Mouse (Mus musculus) CH12.LX (cell line): ENCODE data around the gene Clrn2. TPM values are rescaled to one million over a fixed set of nuclear protein-coding genes. Genes with fewer than 3 reads are reported as not detected.

ENCODE experiments used
- DNase-seq: peaks from one replicate; pipeline ENCODE4 v3.0.0-alpha.2; 2013; ENCODE audit errors: extremely low read depth
- H3K27ac ChIP-seq: 2 replicates; pipeline ENCODE4 v1.5.1; 2012; ENCODE audit warnings: low read depth, mild to moderate bottlenecking, control low read depth, moderate library complexity; ENCODE audit not compliant: insufficient read depth
- H3K27me3 ChIP-seq: replicated peaks from 2 replicates; pipeline ENCODE3; 2012; ENCODE audit warnings: inconsistent platforms
- H3K36me3 ChIP-seq, 2 experiments: replicated peaks in 1 of 2; 2 replicates each; pipeline versions ENCODE3 to v1.6.1; 2012; ENCODE audit warnings: inconsistent platforms in 1 of 2, low read length in 1 of 2, mild to moderate bottlenecking in 1 of 2, mixed read lengths in 1 of 2, moderate library complexity in 1 of 2; ENCODE audit not compliant: control insufficient read depth in 1 of 2, insufficient read depth in 1 of 2
- H3K4me1 ChIP-seq, 2 experiments: 2 replicates each; pipeline ENCODE4 v1.6.1; 2012; ENCODE audit warnings: inconsistent platforms in 1 of 2, moderate library complexity in 1 of 2; ENCODE audit not compliant: insufficient read depth in 2 of 2, control insufficient read depth in 1 of 2
- H3K4me2 ChIP-seq: 2 replicates; pipeline ENCODE4 v1.6.1; 2012; ENCODE audit warnings: low read depth, mild to moderate bottlenecking, control low read depth; ENCODE audit not compliant: poor library complexity, insufficient read depth, severe bottlenecking
- H3K4me3 ChIP-seq, 3 experiments: fragments of 150-350 bp in 1 of 3; sonication (generic) in 1 of 3; replicated peaks in 1 of 3; 2 replicates each; pipeline versions ENCODE3 to v1.5.1; 2011 to 2012; ENCODE audit warnings: low read depth in 2 of 3, low read length in 2 of 3, mild to moderate bottlenecking in 2 of 3, moderate library complexity in 2 of 3, control low read depth in 1 of 3, improper control_type of control experiment in 1 of 3, inconsistent platforms in 1 of 3, mixed read lengths in 1 of 3; ENCODE audit not compliant: poor library complexity in 1 of 3
- H3K79me2 ChIP-seq: replicated peaks from 2 replicates; pipeline ENCODE4 v1.6.1; 2012; ENCODE audit warnings: mild to moderate bottlenecking, moderate library complexity; ENCODE audit not compliant: control insufficient read depth, poor library complexity, insufficient read depth, severe bottlenecking; ENCODE audit errors: extremely low read depth
- H3K9ac ChIP-seq: 2 replicates; pipeline ENCODE4 v1.6.1; 2012; ENCODE audit warnings: low read depth, mild to moderate bottlenecking, control low read depth, moderate library complexity; ENCODE audit not compliant: insufficient read depth
- H3K9me3 ChIP-seq: replicated peaks from 2 replicates; pipeline ENCODE3; 2012; ENCODE audit warnings: low read length, inconsistent platforms, mixed read lengths
- BHLHE40 ChIP-seq: IDR thresholded peaks from 2 replicates; pipeline ENCODE4 v1.6.1; 2011; ENCODE audit warnings: mild to moderate bottlenecking, low read depth, low read length, improper control_type of control experiment
- CHD1 ChIP-seq: IDR thresholded peaks from 2 replicates; pipeline ENCODE4 v1.6.1; 2012; ENCODE audit warnings: low read depth, low read length, improper control_type of control experiment, inconsistent platforms
- CHD2 ChIP-seq: IDR thresholded peaks from 2 replicates; pipeline ENCODE4 v1.6.1; 2011; ENCODE audit warnings: low read length, improper control_type of control experiment
- CTCF ChIP-seq, 2 experiments: IDR thresholded peaks in 1 of 2; conservative IDR thresholded peaks in 1 of 2; 2 replicates each; pipeline ENCODE4 v1.5.1; 2011 to 2012; ENCODE audit warnings: low read depth in 2 of 2, low read length in 2 of 2, improper control_type of control experiment in 1 of 2, inconsistent platforms in 1 of 2, mild to moderate bottlenecking in 1 of 2, moderate library complexity in 1 of 2
- ELF1 ChIP-seq: IDR thresholded peaks from 2 replicates; pipeline ENCODE4 v1.6.1; 2014; ENCODE audit warnings: low read depth, mild to moderate bottlenecking, inconsistent platforms, low read length, improper control_type of control experiment
- EP300 ChIP-seq: IDR thresholded peaks from 2 replicates; pipeline ENCODE4 v1.6.1; 2011; ENCODE audit warnings: low read length, improper control_type of control experiment
- ETS1 ChIP-seq: conservative IDR thresholded peaks from 2 replicates; pipeline ENCODE4 v1.6.1; 2012; ENCODE audit warnings: low read depth, mild to moderate bottlenecking, inconsistent platforms, low read length, improper control_type of control experiment, moderate library complexity
- GABPA ChIP-seq: IDR thresholded peaks from 2 replicates; pipeline ENCODE4 v1.6.1; 2012; ENCODE audit warnings: low read depth, low read length, improper control_type of control experiment, inconsistent platforms; ENCODE audit not compliant: insufficient replicate concordance
- HCFC1 ChIP-seq: IDR thresholded peaks from 2 replicates; pipeline ENCODE4 v1.6.1; 2012; ENCODE audit warnings: low read depth, mild to moderate bottlenecking, inconsistent platforms, low read length, improper control_type of control experiment
- IRF4 ChIP-seq: IDR thresholded peaks from 2 replicates; pipeline ENCODE4 v1.6.1; 2014; ENCODE audit warnings: low read depth, mild to moderate bottlenecking, inconsistent platforms, low read length, improper control_type of control experiment
- JUN ChIP-seq: IDR thresholded peaks from 2 replicates; pipeline ENCODE4 v1.6.1; 2011; ENCODE audit warnings: low read depth, mild to moderate bottlenecking, low read length, improper control_type of control experiment, moderate library complexity; ENCODE audit not compliant: insufficient read depth
- JUND ChIP-seq: conservative IDR thresholded peaks from 2 replicates; pipeline ENCODE4 v1.6.1; 2011; ENCODE audit warnings: low read depth, low read length, improper control_type of control experiment
- KAT2A ChIP-seq: IDR thresholded peaks from 2 replicates; pipeline ENCODE4 v1.6.1; 2012; ENCODE audit warnings: low read length, improper control_type of control experiment, inconsistent platforms; ENCODE audit not compliant: insufficient replicate concordance
- MAFK ChIP-seq: IDR thresholded peaks from 2 replicates; pipeline ENCODE4 v1.6.1; 2011; ENCODE audit warnings: low read length, improper control_type of control experiment; ENCODE audit not compliant: insufficient replicate concordance
- MAX ChIP-seq: IDR thresholded peaks from 2 replicates; pipeline ENCODE4 v1.6.1; 2011; ENCODE audit warnings: low read length, improper control_type of control experiment
- MAZ ChIP-seq: IDR thresholded peaks from 2 replicates; pipeline ENCODE4 v1.6.1; 2012; ENCODE audit warnings: low read depth, mild to moderate bottlenecking, inconsistent platforms, low read length, improper control_type of control experiment, moderate library complexity
- MEF2A ChIP-seq: IDR thresholded peaks from 2 replicates; pipeline ENCODE4 v1.6.1; 2014; ENCODE audit warnings: low read depth, mild to moderate bottlenecking, inconsistent platforms, low read length, improper control_type of control experiment, borderline replicate concordance
- MXI1 ChIP-seq: IDR thresholded peaks from 2 replicates; pipeline ENCODE4 v1.6.1; 2011; ENCODE audit warnings: mild to moderate bottlenecking, low read depth, low read length, improper control_type of control experiment
- MYC ChIP-seq: IDR thresholded peaks from 2 replicates; pipeline ENCODE4 v1.6.1; 2011; ENCODE audit warnings: low read depth, mild to moderate bottlenecking, improper control_type of control experiment, low read length
- NELFE ChIP-seq: IDR thresholded peaks from 2 replicates; pipeline ENCODE4 v1.6.1; 2011; ENCODE audit warnings: low read depth, low read length, improper control_type of control experiment
- NRF1 ChIP-seq: IDR thresholded peaks from 2 replicates; pipeline ENCODE4 v1.6.1; 2014; ENCODE audit warnings: low read depth, mild to moderate bottlenecking, inconsistent platforms, low read length, improper control_type of control experiment, moderate library complexity
- POLR2A ChIP-seq: IDR thresholded peaks from 2 replicates; pipeline ENCODE4 v1.6.1; 2011; ENCODE audit warnings: low read depth, mild to moderate bottlenecking, improper control_type of control experiment, low read length
- POLR2AphosphoS2 ChIP-seq: IDR thresholded peaks from 2 replicates; pipeline ENCODE4 v1.6.1; 2011; ENCODE audit warnings: low read depth, low read length, improper control_type of control experiment
- RAD21 ChIP-seq: IDR thresholded peaks from 2 replicates; pipeline ENCODE4 v1.6.1; 2011; ENCODE audit warnings: low read depth, mild to moderate bottlenecking, low read length, improper control_type of control experiment, moderate library complexity
- RCOR1 ChIP-seq: conservative IDR thresholded peaks from 2 replicates; pipeline ENCODE4 v1.6.1; 2012; ENCODE audit warnings: low read depth, mild to moderate bottlenecking, inconsistent platforms, low read length, improper control_type of control experiment
- SIN3A ChIP-seq: IDR thresholded peaks from 2 replicates; pipeline ENCODE4 v1.6.1; 2012; ENCODE audit warnings: low read length, improper control_type of control experiment, inconsistent platforms
- SMC3 ChIP-seq: IDR thresholded peaks from 2 replicates; pipeline ENCODE4 v1.6.1; 2011; ENCODE audit warnings: low read depth, low read length, improper control_type of control experiment
- TBP ChIP-seq: conservative IDR thresholded peaks from 2 replicates; pipeline ENCODE4 v1.6.1; 2011; ENCODE audit warnings: low read depth, low read length, improper control_type of control experiment
- TCF12 ChIP-seq: IDR thresholded peaks from 2 replicates; pipeline ENCODE4 v1.6.1; 2014; ENCODE audit warnings: low read depth, mild to moderate bottlenecking, inconsistent platforms, low read length, improper control_type of control experiment
- UBTF ChIP-seq: IDR thresholded peaks from 2 replicates; pipeline ENCODE4 v1.6.1; 2012; ENCODE audit warnings: low read depth, mild to moderate bottlenecking, inconsistent platforms, low read length, improper control_type of control experiment, moderate library complexity
- USF1 ChIP-seq: IDR thresholded peaks from 2 replicates; pipeline ENCODE4 v1.6.1; 2014; ENCODE audit warnings: low read depth, mild to moderate bottlenecking, inconsistent platforms, low read length, improper control_type of control experiment
- USF2 ChIP-seq: conservative IDR thresholded peaks from 2 replicates; pipeline ENCODE4 v1.6.1; 2011; ENCODE audit warnings: low read depth, low read length, improper control_type of control experiment
- ZC3H11A ChIP-seq: IDR thresholded peaks from 2 replicates; pipeline ENCODE4 v1.6.1; 2012; ENCODE audit warnings: low read depth, mild to moderate bottlenecking, inconsistent platforms, low read length, improper control_type of control experiment
- ZKSCAN1 ChIP-seq: IDR thresholded peaks from 2 replicates; pipeline ENCODE4 v1.6.1; 2012; ENCODE audit warnings: low read depth, inconsistent platforms, low read length, improper control_type of control experiment, borderline replicate concordance
- ZMIZ1 ChIP-seq: IDR thresholded peaks from 2 replicates; pipeline ENCODE4 v1.6.1; 2012; ENCODE audit warnings: low read depth, mild to moderate bottlenecking, inconsistent platforms, low read length, improper control_type of control experiment
- ZNF384 ChIP-seq: IDR thresholded peaks from 2 replicates; pipeline ENCODE4 v1.6.1; 2012; ENCODE audit warnings: low read depth, low read length, improper control_type of control experiment, inconsistent platforms
- dilution Hi-C: fragments of 300-500 bp; cut with MboI; formaldehyde crosslinking; loops from 2 replicates; pipeline ENCODE4 v1.14.3; 2020; ENCODE audit warnings: low sequenced_read_pairs; ENCODE audit not compliant: extremely low pct_unique_long_range_greater_than_20kb, extremely low pct_ligation_motif_present
- in situ Hi-C: fragments of 300-500 bp; cut with MboI; formaldehyde crosslinking; loops from 3 replicates; pipeline ENCODE4 v1.14.3; 2019; ENCODE audit warnings: low sequenced_read_pairs, low pct_ligation_motif_present, low pct_unique_long_range_greater_than_20kb, mixed read lengths
- polyA plus RNA-seq: library from polyadenylated mRNA; unstranded; fragments of >175 nt; gene quantifications from 2 replicates; pipeline ENCODE4 v1.2.1, GENCODE M21; 2012; ENCODE audit warnings: low read depth; ENCODE audit not compliant: insufficient read length
- total RNA-seq, 2 experiments: library from RNA; depleted of rRNA; stranded (reverse); fragments of 300-350 nt in 1 of 2; fragments of >200 nt in 1 of 2; gene quantifications; 2 replicates each; pipeline ENCODE4 v1.2.3; 2012 to 2014

Gene Clrn2
- total and polyA plus RNA-seq, 3 experiments = not detected

- Histone ChIP-seq H3K4me3 (peak within 1 kb of the TSS; percentile 74 to 85 (median 79)), H3K27me3 (peaks cover 3% of the 10 kb centered on the region), H3K27ac (no peak within 1 kb of the TSS), H3K4me2 (peak within 1 kb of the TSS; percentile 71), H3K36me3 (peaks cover 10 to 29% of the 10 kb centered on the region in 2 experiments), H3K79me2 (peaks cover 16% of the 10 kb centered on the region), H3K9me3 (no peaks in the 10 kb centered on the region), H3K9ac (peak within 1 kb of the TSS; percentile 79), H3K4me1 (peaks cover 6 to 50% of the 10 kb centered on the region in 2 experiments)
- TF ChIP-seq JUN (no peak), IRF4 (peak; percentile 62; the same call in 1 of the 2 replicates), ETS1 (0 out of 2 replicates have a peak, but pooled peaks have one; percentile 8), MAZ (no peak), USF1 (peak; percentile 86), ELF1 (peak; percentile 80), NELFE (peak; percentile 77), MXI1 (peak; percentile 98), JUND (no peak), KAT2A (0 out of 2 replicates have a peak, but pooled peaks have one; percentile 30), CHD2 (no peak), MAX (peak; percentile 97), RAD21 (no peak), NRF1 (peak; percentile 43; the same call in 1 of the 2 replicates), HCFC1 (peak; percentile 54), GABPA (no peak), TBP (0 out of 2 replicates have a peak, but pooled peaks have one; percentile 44), POLR2AphosphoS2 (0 out of 2 replicates have a peak, but pooled peaks have one; percentile 40), ZMIZ1 (peak; percentile 64; the same call in 1 of the 2 replicates), SMC3 (no peak), MAFK (no peak), SIN3A (peak; percentile 91), TCF12 (peak; percentile 84), MEF2A (peak; percentile 30; the same call in 1 of the 2 replicates), CHD1 (no peak), POLR2A (peak; percentile 95), ZKSCAN1 (no peak), RCOR1 (no peak), UBTF (0 out of 2 replicates have a peak, but pooled peaks have one; percentile 70), ZC3H11A (no peak), BHLHE40 (peak; percentile 96), MYC (peak; percentile 84; the same call in 1 of the 2 replicates), CTCF (conservative IDR thresholded peaks at IDR 0.05 in 1 of 2, IDR thresholded peaks at IDR 0.05 in 1 of 2; ENCODE audit: low read depth in 2 of 2, low read length in 2 of 2) (peak in 1 of 2 experiments; percentile 22; a peak in 2 of 4 replicates), ZNF384 (no peak), EP300 (no peak), USF2 (peak; percentile 49; the same call in 1 of the 2 replicates)
- dilution Hi-C loops (no loop called here), in situ Hi-C loops (no loop called here)
- peak; percentile 96 for DNase-seq
These were observed 39.9 kb downstream of the Clrn2 start, which contains the start of gene Lap3 for GRCm38 (mm10) chr5:45493191-45494092. Lap3 (plus strand) TSS chr5:45493374.
